ENCODE assay signal across 24 mouse cellular contexts in the genomic region with DNA sequence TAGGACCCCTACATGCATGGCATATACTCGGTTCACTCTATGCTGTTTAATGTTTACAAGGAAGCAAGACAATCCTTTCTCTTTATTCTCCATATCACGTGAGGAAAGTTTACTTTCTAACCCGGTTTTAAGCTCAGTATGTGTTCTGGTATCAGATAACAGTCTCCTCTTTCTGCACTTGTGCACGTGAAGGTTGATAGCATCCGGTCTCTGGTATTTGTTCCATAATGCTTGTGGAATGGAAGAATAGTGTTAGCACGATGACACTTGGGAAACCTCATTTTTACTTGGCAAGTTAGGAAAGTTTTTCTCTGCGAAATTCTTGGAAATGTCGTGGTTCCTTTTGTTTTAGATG. TPM values are rescaled to one million over a fixed set of nuclear protein-coding genes. Genes with fewer than 3 reads are reported as not detected.
DNase-seq lines count a peak whose midpoint lies in the region; ATAC-seq and TF ChIP-seq lines count a peak whose summit lies in the region.
"Had no signal": no experiment of that assay in that cellular context is flagged by ENCODE, and none has a peak within 500 bp of the region (broad histone marks: within the 10 kb centered on the region; RNA-seq: fewer than 3 reads in every experiment).

No protein-coding gene starts in this region.

- no peak for ATAC-seq in heart, embryonic 13.5 days (ENCODE audit: extremely low read depth, insufficient number of reproducible peaks, low FRiP score, low TSS enrichment)
- peak; percentile 21 for ATAC-seq in inflammation-experienced regulatory T-cells, adult 6 months
- ATAC-seq: hindbrain, postnatal 0 days; lung, postnatal 0 days; midbrain, embryonic 13.5 days had no signal

- no peak overlapping the region for H3K4me2 ChIP-seq in heart, embryonic 13.5 days
- H3K4me2 ChIP-seq: forebrain, embryonic 12.5 days; heart, embryonic 15.5 days; midbrain, embryonic 13.5 days; neural tube, embryonic 12.5 days had no signal

- no peak overlapping the region for H3K4me3 ChIP-seq in heart, embryonic 13.5 days
- no peak overlapping the region for H3K4me3 ChIP-seq in left cerebral cortex, adult 2 months
- H3K4me3 ChIP-seq: erythroblast, embryonic 14.5 days; forebrain, embryonic 12.5 days; gastrocnemius, adult 2 months; heart, embryonic 15.5 days; hindbrain, embryonic 10.5 days; limb, embryonic 10.5 days; midbrain, embryonic 13.5 days; neural tube, embryonic 12.5 days had no signal

- H3K27me3 ChIP-seq in heart, embryonic 13.5 days (replicated peaks): no peaks in the 10 kb centered on the region
- H3K27me3 ChIP-seq: heart, embryonic 15.5 days; neural tube, embryonic 12.5 days had no signal

- intact Hi-C loops in heart, postnatal 25 days (cut with DNase I): no loop called here
- intact Hi-C loops in left cerebral cortex, adult 2 months (cut with DNase I): loop anchor here (2.0 kb wide), 1 partner anchor 34 kb away; no protein-coding TSS in a partner anchor

- no peak overlapping the region for H3K9ac ChIP-seq in heart, embryonic 13.5 days
- H3K9ac ChIP-seq: forebrain, embryonic 12.5 days; heart, embryonic 15.5 days; midbrain, embryonic 13.5 days; neural tube, embryonic 12.5 days had no signal

- TF ChIP-seq CTCF in left cerebral cortex, adult 2 months (IDR thresholded peaks at IDR 0.05): no peak

- H3K9me3 ChIP-seq in heart, embryonic 13.5 days: no peaks in the 10 kb centered on the region
- H3K9me3 ChIP-seq: forebrain, embryonic 12.5 days; heart, embryonic 15.5 days; hindbrain, embryonic 10.5 days; limb, embryonic 10.5 days; midbrain, embryonic 13.5 days; neural tube, embryonic 12.5 days had no signal

- 0 out of 2 replicates have a peak overlapping the region, but pooled peaks have one; percentile 1 for H3K27ac ChIP-seq in heart, embryonic 13.5 days (replicated peaks)
- peak overlapping the region; percentile 63; the same call in 1 of the 2 replicates for H3K27ac ChIP-seq in left cerebral cortex, adult 2 months
- H3K27ac ChIP-seq: forebrain, embryonic 12.5 days; gastrocnemius, adult 2 months; heart, embryonic 15.5 days; hindbrain, embryonic 10.5 days; hindbrain, postnatal 0 days; limb, embryonic 10.5 days; midbrain, embryonic 13.5 days; neural tube, embryonic 12.5 days had no signal

- whole genome bisulfite sequencing in heart, embryonic 13.5 days: 47% methylated on average over 8 of the region's 8 CpGs

- no peak for DNase-seq in heart, postnatal 25 days (ENCODE audit: low spot score)
- DNase-seq in left cerebral cortex, adult 2 months (ENCODE audit: extremely low spot score in 1 of 2, low spot score in 2 of 2): no peak
- DNase-seq in left cerebral cortex, adult 11 months (ENCODE audit: low spot score): no peak
- DNase-seq in CD4-positive, CD25-positive, alpha-beta regulatory T cell, adult 2 months (ENCODE audit: low read depth, low spot score): peak; percentile 48
- no peak for DNase-seq in right cerebral cortex, postnatal 10 days (ENCODE audit: low spot score in 2 of 2)
- no peak for DNase-seq in adrenal gland, adult 2 months
- DNase-seq: adrenal gland, postnatal 36 days; cerebellum, adult 9-10 months; gastrocnemius, adult 2 months; liver; right cerebral cortex, postnatal 25 days; spleen, adult 18-20 months; thymus, postnatal 14 days had no signal

- no peaks in the 10 kb centered on the region for H3K36me3 ChIP-seq in heart, embryonic 13.5 days
- H3K36me3 ChIP-seq: forebrain, embryonic 12.5 days; heart, embryonic 15.5 days; limb, embryonic 10.5 days; midbrain, embryonic 13.5 days; neural tube, embryonic 12.5 days had no signal

- peaks cover 62% of the 10 kb centered on the region for H3K4me1 ChIP-seq in heart, embryonic 13.5 days

RNA-seq across cellular contexts. Expression of a gene that starts 58.4 kb away (rescaled TPM):
- polyA plus RNA-seq in heart, embryonic 13.5 days (2015; fragmentation: Nextera tagmentation; extraction: Ambion mirVana): 24.2 and 24.8 TPM in 2 replicates
- total RNA-seq in heart, postnatal 25 days (2021): 10 to 100 TPM; 14.3 to 15.4 TPM
- 10 to 100 TPM; 38.3 to 38.7 TPM for total RNA-seq in left cerebral cortex, adult 2 months (2021)
- 10 to 100 TPM; 14.9 to 24.1 (median 18.7) TPM for polyA plus RNA-seq in inflammation-experienced regulatory T-cells, adult 6 months (2017; shearing (Covaris generic))
- total RNA-seq in adrenal gland, adult 2 months (2021): 10 to 100 TPM; 25.5 to 29.4 TPM
- polyA plus RNA-seq in adrenal gland, adult 2 months (2012; rRNA removed): 30.5 and 33.4 TPM in 2 replicates
